Mouse (Mus musculus) megakaryocyte, adult 5-6 weeks (primary cell): ENCODE data around the gene Nrxn1. TPM values are rescaled to one million over a fixed set of nuclear protein-coding genes. Genes with fewer than 3 reads are reported as not detected.
A peak's percentile ranks its signal among the peaks of the same experiment; 100 is the strongest.

Experiments
- ATAC-seq: 2 replicates; pipeline ENCODE4 v1.8.0; 2016; ENCODE audit warnings: mild to moderate bottlenecking, inconsistent platforms; ENCODE audit not compliant: poor library complexity, severe bottlenecking
- total RNA-seq, 2 experiments: library from RNA; stranded (forward) in 1 of 2; stranded (reverse) in 1 of 2; fragments of 153-499, 151-499 nt in 1 of 2; fragments of 221-1000, 200-1000 nt in 1 of 2; gene quantifications; 2 replicates each; pipeline versions ENCODE4 v1.2.3 to v1.2.4; 2015 to 2017

The Nrxn1 gene
- total RNA-seq, 2 experiments from 2014 or later = 0.18 to 1.5 TPM

GRCm38 (mm10) chr17:90990747-90991146 is 102.1 kb downstream of the Nrxn1 start:
- 0 out of 2 replicates have a peak, but pooled peaks have one; percentile 28 for ATAC-seq

DNA sequence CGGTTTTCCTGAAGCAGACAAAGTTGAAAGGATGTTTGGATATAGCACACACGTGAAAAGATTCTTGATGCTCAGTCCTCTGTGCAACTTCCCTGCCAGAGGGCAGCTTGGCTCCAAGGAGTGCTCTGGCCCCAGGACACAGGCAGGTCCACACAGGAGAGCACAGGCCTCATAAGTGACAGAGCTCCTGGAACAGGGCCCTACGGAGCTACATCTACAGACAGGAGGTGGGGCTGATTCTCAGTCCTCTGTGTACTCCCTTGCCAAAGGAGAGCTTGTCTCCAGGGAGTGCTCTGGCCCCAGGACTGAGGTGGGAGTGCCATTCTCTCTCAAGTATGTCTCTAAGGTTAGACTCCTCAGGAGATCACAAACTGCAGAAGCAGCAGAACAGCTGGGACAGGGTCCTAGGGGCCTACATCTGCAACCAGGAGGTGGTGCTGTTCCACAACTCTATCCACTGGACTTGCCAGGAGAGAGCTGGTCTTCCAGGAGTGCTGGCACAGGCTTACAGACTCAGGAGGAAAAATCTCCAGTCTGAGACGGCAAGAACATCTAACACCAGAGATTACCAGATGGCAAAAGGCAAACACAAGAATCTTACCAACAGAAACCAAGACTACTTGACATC is 129.9 kb downstream of the Nrxn1 start:
- ATAC-seq = peak; percentile 40; the same call in 1 of the 2 replicates

GRCm38 (mm10) chr17:90955221-90955620 is 137.7 kb downstream of the Nrxn1 start:
- no peak for ATAC-seq

- ATAC-seq = no peak
Observed at GRCm38 (mm10) chr17:90934929-90935328, 157.9 kb downstream of the Nrxn1 start.

GRCm38 (mm10) chr17:90913320-90913719 is 179.6 kb downstream of the Nrxn1 start:
- ATAC-seq = no peak

- ATAC-seq = no peak
Observed at GRCm38 (mm10) chr17:90912746-90913145, 180.1 kb downstream of the Nrxn1 start.

- no peak for ATAC-seq
Observed at GRCm38 (mm10) chr17:90912341-90912740, 180.5 kb downstream of the Nrxn1 start.

DNA sequence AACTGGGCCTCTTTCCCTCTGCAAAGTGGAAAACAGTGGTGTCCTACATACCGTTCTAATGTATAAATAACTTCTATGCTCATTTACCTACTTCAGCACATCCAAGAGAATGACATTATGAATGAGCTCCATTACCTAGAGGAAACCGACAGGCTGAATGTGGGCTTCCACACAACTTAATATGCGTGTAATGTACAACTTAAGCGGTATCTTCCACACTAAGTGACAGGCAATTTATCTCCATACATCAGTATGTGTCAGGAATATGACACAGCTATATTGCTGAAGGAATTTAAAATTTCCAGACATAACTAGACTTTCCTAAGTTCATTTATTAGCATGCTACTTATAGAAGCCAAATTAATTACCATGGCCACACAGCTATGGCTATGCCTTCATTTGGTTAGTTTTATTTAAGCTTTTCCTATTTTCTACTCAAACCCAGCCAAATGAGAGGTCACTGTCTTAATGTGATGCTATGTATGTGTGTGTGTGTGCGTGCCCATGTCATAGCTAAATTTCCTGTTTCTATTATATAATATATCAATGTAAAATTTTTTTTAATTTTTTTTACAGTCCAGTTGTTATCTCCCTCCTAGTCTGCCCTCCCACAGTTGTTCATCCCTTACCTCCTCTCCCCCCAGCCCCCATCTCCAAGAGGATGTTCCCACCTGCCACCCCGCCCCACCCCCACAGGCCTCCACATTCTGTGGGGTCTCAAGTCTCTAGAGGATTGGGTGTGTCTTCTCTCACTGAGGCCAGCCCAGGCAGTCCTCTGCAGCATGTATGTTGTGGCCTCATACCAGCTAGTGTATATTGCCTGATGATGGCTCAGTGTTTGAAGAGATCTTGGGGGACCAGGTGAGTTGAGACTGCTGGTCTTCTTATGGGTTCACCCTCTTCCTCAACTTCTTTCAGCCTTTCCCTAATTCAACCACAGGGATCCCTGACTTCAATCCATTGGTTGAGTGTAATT is 186.5 kb downstream of the Nrxn1 start:
- no peak for ATAC-seq

GRCm38 (mm10) chr17:90905143-90905542 is 187.7 kb downstream of the Nrxn1 start:
- no peak for ATAC-seq

DNA sequence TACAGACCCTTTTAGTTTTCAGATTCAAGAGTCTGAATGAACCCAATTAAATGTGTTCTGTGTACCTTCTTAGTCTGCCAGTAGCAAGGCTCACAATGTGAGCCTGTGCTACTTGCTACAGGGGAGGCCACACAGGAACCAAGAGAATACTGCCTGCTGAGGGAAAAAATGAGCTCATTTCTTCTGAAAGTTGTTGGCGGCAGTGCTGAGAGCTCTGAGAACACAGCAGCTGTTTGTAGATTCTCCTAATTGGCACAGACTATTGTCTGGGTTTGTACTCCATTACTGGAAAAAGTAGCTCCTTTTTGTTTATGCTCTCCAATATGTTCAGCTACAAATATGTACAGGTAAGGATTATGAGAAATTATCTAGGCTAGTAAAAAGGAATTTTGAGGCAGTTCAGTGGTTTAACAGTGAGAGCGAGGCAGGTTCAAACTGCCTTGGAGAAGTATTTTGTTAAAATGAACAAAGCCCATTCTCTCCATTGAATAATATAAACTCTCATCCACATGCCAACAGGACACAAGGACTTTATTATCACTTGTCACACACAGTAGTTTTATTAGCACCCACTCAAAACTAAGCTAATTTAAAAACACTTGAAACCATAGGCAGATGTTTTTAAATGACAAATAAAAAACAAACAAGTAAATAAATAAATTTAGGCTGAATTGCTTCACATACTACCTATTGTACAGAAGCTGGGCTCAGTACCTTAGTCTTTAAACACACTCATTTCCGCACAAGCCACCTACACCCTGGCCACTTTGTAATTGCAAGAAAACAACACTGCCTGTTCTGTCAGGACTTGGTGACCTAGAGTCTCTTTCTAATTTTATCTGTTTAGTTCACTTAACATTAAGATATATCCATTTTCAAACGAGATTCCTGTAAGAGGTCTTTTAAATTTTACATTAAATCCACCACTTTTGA is 200.3 kb downstream of the Nrxn1 start:
- no peak for ATAC-seq

DNA sequence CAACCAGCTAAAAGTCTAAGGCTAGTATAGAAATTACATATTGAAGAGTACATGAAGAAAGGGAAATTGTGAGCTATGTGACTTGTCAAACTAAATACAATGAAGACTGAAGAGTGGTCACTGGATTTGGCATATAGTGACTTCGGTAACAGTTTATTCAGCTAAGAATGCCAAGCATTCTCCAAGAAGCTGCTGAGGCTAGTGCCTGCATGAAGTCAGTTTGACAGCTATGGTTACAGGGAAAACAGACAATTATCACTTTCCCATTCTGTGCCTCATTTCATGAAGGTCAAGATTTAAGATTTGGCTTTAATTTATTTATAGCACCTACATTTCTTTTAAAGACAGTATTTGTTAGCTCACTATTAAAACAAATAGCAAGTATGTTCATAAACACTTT is 201.2 kb downstream of the Nrxn1 start:
- ATAC-seq = no peak

GRCm38 (mm10) chr17:90857225-90857624 is 235.6 kb downstream of the Nrxn1 start:
- no peak for ATAC-seq

GRCm38 (mm10) chr17:90843876-90844275 is 249.0 kb downstream of the Nrxn1 start:
- no peak for ATAC-seq

DNA sequence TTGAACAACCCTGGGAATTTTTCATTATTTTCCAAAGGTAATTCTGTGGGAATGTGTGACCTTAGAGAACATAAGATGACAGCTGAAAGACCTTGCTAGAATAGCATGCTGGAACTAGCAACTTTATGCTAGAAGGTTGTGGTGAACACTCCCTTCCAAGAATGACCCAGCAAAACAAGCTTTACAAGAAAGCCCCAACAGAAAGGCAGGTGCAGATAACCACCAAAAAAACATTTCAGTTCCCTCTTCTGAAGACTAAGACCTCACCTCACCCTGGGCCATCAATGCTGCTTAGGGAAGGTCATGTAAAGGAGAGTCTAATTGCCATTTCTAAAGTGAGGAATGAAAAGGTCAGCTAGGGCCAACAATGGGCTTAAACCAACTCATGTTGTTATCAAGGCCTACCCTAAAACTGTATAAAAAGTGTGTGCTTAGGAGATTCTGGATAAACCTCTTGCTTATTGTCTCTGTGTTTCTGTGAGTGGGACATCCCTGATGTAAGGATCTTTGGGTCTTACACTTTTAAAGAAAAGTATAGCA is 249.7 kb downstream of the Nrxn1 start:
- ATAC-seq = no peak

- no peak for ATAC-seq
Observed at GRCm38 (mm10) chr17:90837022-90837414, 255.9 kb downstream of the Nrxn1 start.

- ATAC-seq = no peak
Observed at GRCm38 (mm10) chr17:90836154-90837021, 256.5 kb downstream of the Nrxn1 start.

GRCm38 (mm10) chr17:90818340-90818739 is 274.5 kb downstream of the Nrxn1 start:
- ATAC-seq = no peak

GRCm38 (mm10) chr17:90817898-90818297 is 275.0 kb downstream of the Nrxn1 start:
- ATAC-seq = no peak

GRCm38 (mm10) chr17:90815306-90815705 is 277.6 kb downstream of the Nrxn1 start:
- no peak for ATAC-seq

DNA sequence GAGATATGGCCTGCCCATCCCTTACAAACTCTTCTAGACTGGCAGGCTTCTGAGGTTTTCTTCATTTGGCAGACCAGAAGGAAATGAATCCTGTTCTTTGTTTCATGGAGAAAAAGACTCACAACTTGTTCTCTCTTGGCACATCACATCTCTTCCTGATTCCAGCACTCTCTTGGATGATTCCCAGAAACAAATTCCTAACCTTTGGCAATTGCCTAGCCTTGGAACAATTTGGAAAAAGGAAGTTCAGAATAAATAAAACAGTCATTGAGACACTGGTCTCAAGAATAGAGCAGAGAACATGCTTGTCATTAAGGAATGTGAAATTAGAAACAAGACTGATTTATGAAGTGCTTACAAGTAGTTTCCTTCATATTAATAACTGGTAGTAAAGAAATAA is 279.1 kb downstream of the Nrxn1 start:
- ATAC-seq = no peak
